In the genomic region with DNA sequence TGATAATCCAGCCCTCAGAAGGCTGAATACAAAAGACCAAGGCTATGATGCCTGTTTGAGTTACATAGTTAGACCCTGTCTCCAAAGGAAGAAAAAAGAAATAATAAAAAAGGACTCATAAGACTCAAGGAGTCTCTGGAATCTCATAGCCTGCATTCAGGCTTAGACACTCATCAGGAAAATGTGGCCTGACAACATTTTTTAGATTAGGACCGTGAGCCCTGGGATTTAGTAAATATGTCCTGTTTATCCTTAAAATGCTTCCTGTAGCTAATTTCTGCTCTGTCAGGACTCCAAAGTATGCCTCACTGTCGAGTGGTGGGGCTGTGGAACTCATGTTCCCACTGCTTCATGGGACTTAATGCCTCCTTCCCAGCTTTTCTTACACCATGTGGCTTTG, we compare ENCODE assay signal across 28 mouse cellular contexts.
"Had no signal": no experiment of that assay in that cellular context is flagged by ENCODE, and none has a peak within 500 bp of the region (broad histone marks: within the 10 kb centered on the region; RNA-seq: fewer than 3 reads in every experiment).

No protein-coding gene starts in this region.

- H3K27ac ChIP-seq: embryonic facial prominence, embryonic 12.5 days; embryonic facial prominence, embryonic 13.5 days; embryonic facial prominence, embryonic 15.5 days; forebrain, embryonic 10.5 days; forebrain, embryonic 12.5 days; forebrain, embryonic 13.5 days; forebrain, embryonic 15.5 days; gastrocnemius, adult 2 months; heart, adult 2 months had no signal

- ATAC-seq: forebrain, embryonic 13.5 days; forebrain, embryonic 14.5 days; forebrain, embryonic 15.5 days; forebrain, embryonic 16.5 days; forebrain, postnatal 0 days had no signal

- H3K9me3 ChIP-seq: embryonic facial prominence, embryonic 12.5 days; embryonic facial prominence, embryonic 13.5 days; embryonic facial prominence, embryonic 15.5 days; forebrain, embryonic 10.5 days; forebrain, embryonic 12.5 days; forebrain, embryonic 13.5 days; forebrain, embryonic 15.5 days had no signal

- H3K9ac ChIP-seq: embryonic facial prominence, embryonic 12.5 days; embryonic facial prominence, embryonic 13.5 days; embryonic facial prominence, embryonic 15.5 days; forebrain, embryonic 12.5 days; forebrain, embryonic 13.5 days; forebrain, embryonic 15.5 days; forebrain, postnatal 0 days had no signal

- H3K36me3 ChIP-seq: embryonic facial prominence, embryonic 12.5 days; embryonic facial prominence, embryonic 13.5 days; embryonic facial prominence, embryonic 15.5 days; forebrain, embryonic 10.5 days; forebrain, embryonic 12.5 days; forebrain, embryonic 15.5 days had no signal

- H3K4me1 ChIP-seq: embryonic facial prominence, embryonic 12.5 days; embryonic facial prominence, embryonic 13.5 days; embryonic facial prominence, embryonic 15.5 days; forebrain, embryonic 10.5 days; forebrain, embryonic 12.5 days; forebrain, embryonic 13.5 days; forebrain, embryonic 15.5 days had no signal

- H3K4me2 ChIP-seq: embryonic facial prominence, embryonic 12.5 days; embryonic facial prominence, embryonic 13.5 days; embryonic facial prominence, embryonic 15.5 days; forebrain, embryonic 12.5 days; forebrain, embryonic 13.5 days; forebrain, embryonic 15.5 days had no signal

- H3K27me3 ChIP-seq: embryonic facial prominence, embryonic 12.5 days; embryonic facial prominence, embryonic 13.5 days; embryonic facial prominence, embryonic 15.5 days; forebrain, embryonic 12.5 days; forebrain, embryonic 13.5 days; forebrain, embryonic 15.5 days had no signal

- DNase-seq: cerebellum, adult 2 months; cerebellum, adult 8-10 months; cerebellum, adult 9-10 months; cerebellum, adult 9-11 months; cerebellum, postnatal 10 days; cerebellum, postnatal 14 days; cerebellum, postnatal 25 days; cerebellum, postnatal 36 days; embryo, embryonic 11 days; forebrain, postnatal 0 days; gastrocnemius, adult 2 months; gastrocnemius, postnatal 10 days; gastrocnemius, postnatal 14 days; gastrocnemius, postnatal 25 days; gastrocnemius, postnatal 36 days; heart, adult 11 months; heart, adult 18-20 months; heart, adult 2 months had no signal

- H3K4me3 ChIP-seq: embryonic facial prominence, embryonic 12.5 days; embryonic facial prominence, embryonic 13.5 days; embryonic facial prominence, embryonic 15.5 days; erythroblast, embryonic 14.5 days; forebrain, embryonic 10.5 days; forebrain, embryonic 12.5 days; forebrain, embryonic 13.5 days; forebrain, embryonic 15.5 days; gastrocnemius, adult 2 months; heart, adult 2 months had no signal
